Mouse (Mus musculus) MEL (cell line): Measurements from ENCODE around the gene Ccdc144b.

Experiments
- CHD2 ChIP-seq: IDR thresholded peaks from 2 replicates; pipeline ENCODE4 v1.6.1; 2011; ENCODE audit warnings: low read length, improper control_type of control experiment
- CTCF ChIP-seq, 3 experiments: IDR thresholded peaks in 2 of 3; conservative IDR thresholded peaks in 1 of 3; 2 replicates each; pipeline ENCODE4 v1.5.1; 2011 to 2012; ENCODE audit warnings: low read length in 3 of 3, low read depth in 2 of 3, mild to moderate bottlenecking in 2 of 3, improper control_type of control experiment in 1 of 3, inconsistent platforms in 1 of 3, mixed read lengths in 1 of 3, moderate library complexity in 1 of 3; ENCODE audit not compliant: control insufficient read depth in 1 of 3, insufficient read depth in 1 of 3, poor library complexity in 1 of 3, severe bottlenecking in 1 of 3
- EP300 ChIP-seq, 2 experiments: IDR thresholded peaks; 2 replicates each; pipeline ENCODE4 v1.6.1; 2011; ENCODE audit warnings: improper control_type of control experiment in 2 of 2, low read length in 2 of 2, low read depth in 1 of 2, mild to moderate bottlenecking in 1 of 2
- JUND ChIP-seq: IDR thresholded peaks from 2 replicates; pipeline ENCODE4 v1.6.1; 2011; ENCODE audit warnings: low read depth, mild to moderate bottlenecking, improper control_type of control experiment, low read length
- MAFK ChIP-seq: IDR thresholded peaks from 2 replicates; pipeline ENCODE4 v1.6.1; 2011; ENCODE audit warnings: low read depth, mild to moderate bottlenecking, low read length, improper control_type of control experiment, borderline replicate concordance
- ZNF384 ChIP-seq: IDR thresholded peaks from 2 replicates; pipeline ENCODE4 v1.6.1; 2012; ENCODE audit warnings: low read depth, mild to moderate bottlenecking, inconsistent platforms, low read length, improper control_type of control experiment

GRCm38 (mm10) chr3:35971149-35971548, 82.2 kb downstream of the Ccdc144b start:
- no peak for TF ChIP-seq CTCF (IDR thresholded peaks at IDR 0.05 in 2 of 3, conservative IDR thresholded peaks at IDR 0.05 in 1 of 3; ENCODE audit: control insufficient read depth in 1 of 3, insufficient read depth in 1 of 3, low read depth in 2 of 3, low read length in 3 of 3, poor library complexity in 1 of 3, severe bottlenecking in 1 of 3)
- no peak for TF ChIP-seq CHD2
- TF ChIP-seq ZNF384, result no peak
- TF ChIP-seq JUND, result no peak
- TF ChIP-seq MAFK, result no peak
- no peak for TF ChIP-seq EP300 (IDR thresholded peaks at IDR 0.05; ENCODE audit: low read depth in 1 of 2, low read length in 2 of 2)
